Mouse (Mus musculus) bone marrow, adult 2 months (tissue): ENCODE measurements around the gene Cldn14.
A peak's percentile ranks its signal among the peaks of the same experiment; 100 is the strongest.

Source experiments
- CTCF ChIP-seq: fragments of 200-500 bp; IDR thresholded peaks from 2 replicates; pipeline ENCODE4 v1.5.1; 2011; ENCODE audit warnings: low read length, control low read depth; ENCODE audit not compliant: control insufficient read depth, insufficient read depth
- POLR2A ChIP-seq: fragments of 200-500 bp; IDR thresholded peaks from 2 replicates; pipeline ENCODE4 v1.6.1; 2011; ENCODE audit warnings: low read depth, mild to moderate bottlenecking, control low read depth, low read length, borderline replicate concordance; ENCODE audit not compliant: control insufficient read depth

DNA sequence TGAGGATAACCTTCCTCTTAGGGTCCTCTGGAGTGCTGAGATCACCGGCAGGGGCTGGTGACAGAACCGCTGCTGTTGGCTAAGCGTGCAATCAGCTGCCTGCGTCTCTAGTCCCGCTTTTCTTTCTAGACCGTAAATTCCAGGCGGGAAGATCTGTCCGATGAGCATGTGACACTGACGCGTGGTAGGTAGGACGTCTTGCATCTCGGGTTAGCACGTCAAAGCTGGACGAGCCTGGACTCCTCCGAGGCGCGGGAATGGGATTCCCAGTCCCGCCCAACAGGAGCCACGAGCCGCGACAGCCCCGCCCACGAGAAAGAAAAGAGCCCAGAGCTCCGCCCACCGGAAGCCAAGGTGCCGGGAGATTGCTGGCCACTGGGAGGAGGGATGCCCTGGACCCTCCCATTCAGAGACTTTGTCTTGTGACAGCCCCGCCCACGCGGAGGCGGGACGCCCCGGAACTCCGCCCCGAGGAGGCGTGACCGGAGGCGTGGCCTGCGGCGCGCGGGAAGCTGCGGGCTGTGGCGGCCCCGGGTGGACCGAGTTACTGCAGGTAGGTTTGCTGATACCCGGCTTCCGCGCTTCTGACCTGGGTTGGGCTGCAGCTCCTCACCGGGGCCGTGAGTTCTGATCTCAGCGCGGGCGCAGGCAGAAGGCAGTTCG lies 125.1 kb downstream of the Cldn14 start, which contains the start of gene Chaf1b:
- TF ChIP-seq CTCF (no peak), POLR2A (peak; percentile 43; the same call in 1 of the 2 replicates)
